Mouse (Mus musculus): ENCODE measurements around the gene Ppp1r36. TPM values are rescaled to one million over a fixed set of nuclear protein-coding genes. Genes with fewer than 3 reads are reported as not detected.

Gene Ppp1r36
- polyA plus RNA-seq (2015; fragmentation: Nextera tagmentation; extraction: Ambion mirVana): 0.15 and 0.18 TPM in 2 replicates

GRCm38 (mm10) chr12:76417433-76417854, at the start of gene Ppp1r36:
Gene Ppp1r36 (plus strand): TSS chr12:76417538.
- ATAC-seq (peak; percentile 49), DNase-seq (peak; percentile 38)
- Histone ChIP-seq H3K27me3 (ENCODE audit: insufficient read depth, low read length) (peaks cover 12% of the 10 kb centered on the region), H3K4me1 (ENCODE audit: insufficient read depth) (peaks cover 6% of the 10 kb centered on the region; the same call in 1 of the 2 replicates), H3K9me3 (ENCODE audit: low read length) (peaks cover 3% of the 10 kb centered on the region; the same call in 1 of the 2 replicates), H3K9ac (replicated peaks) (peak within 1 kb of the TSS; percentile 44), H3K36me3 (replicated peaks; ENCODE audit: insufficient read depth, low read length) (no peaks in the 10 kb centered on the region), H3K4me2 (ENCODE audit: low read depth, low read length) (peak within 1 kb of the TSS; percentile 68), H3K27ac (ENCODE audit: low read depth) (no peak within 1 kb of the TSS), H3K4me3 (ENCODE audit: low read depth, low read length) (peak within 1 kb of the TSS; percentile 30)
- 4% methylated on average over 37 of the region's 37 CpGs for WGBS (ENCODE audit: insufficient replicate concordance)
- TF ChIP-seq CTCF (IDR thresholded peaks at IDR 0.05; ENCODE audit: low read depth) (no peak), EP300 (IDR thresholded peaks at IDR 0.05; ENCODE audit: low read depth) (no peak)

DNA sequence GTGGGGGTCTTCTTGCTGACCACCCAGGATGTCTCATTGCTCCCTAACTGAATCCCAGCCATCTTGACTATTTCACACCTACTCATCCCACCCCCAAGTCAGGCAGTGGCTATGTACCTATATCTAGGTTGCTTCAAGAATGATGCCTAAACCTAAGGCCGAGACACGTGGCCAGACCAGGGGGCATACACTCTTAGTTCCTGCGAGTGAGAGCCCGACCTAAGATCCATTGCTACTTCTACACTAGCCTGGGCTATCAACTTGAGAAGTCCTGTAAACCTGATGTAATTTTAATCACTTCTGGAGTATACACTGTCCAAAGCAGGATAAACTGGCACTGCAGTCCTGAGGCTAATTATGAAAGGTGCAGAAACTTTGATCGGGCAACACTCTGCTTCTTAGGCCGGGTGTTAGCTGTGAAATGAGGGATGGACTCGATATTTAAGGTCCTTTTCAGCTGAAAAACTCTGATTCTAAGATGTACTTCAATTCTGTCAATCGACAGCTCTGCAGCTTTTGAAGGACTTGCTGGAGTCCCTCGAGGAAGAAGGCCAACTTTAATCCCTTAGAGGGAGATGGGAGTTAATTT, 49.0 kb upstream of the Ppp1r36 start:
- Histone ChIP-seq H3K36me3 (replicated peaks; ENCODE audit: insufficient read depth, low read length) (no peaks in the 10 kb centered on the region), H3K9ac (replicated peaks) (peak overlapping the region; percentile 98), H3K27ac (ENCODE audit: low read depth) (peak overlapping the region; percentile 100), H3K9me3 (ENCODE audit: low read length) (no peaks in the 10 kb centered on the region), H3K4me3 (ENCODE audit: low read depth, low read length) (peak overlapping the region; percentile 95), H3K4me1 (ENCODE audit: insufficient read depth) (peaks cover 35% of the 10 kb centered on the region), H3K4me2 (ENCODE audit: low read depth, low read length) (peak overlapping the region; percentile 96), H3K27me3 (ENCODE audit: insufficient read depth, low read length) (no peaks in the 10 kb centered on the region)
- TF ChIP-seq CTCF (IDR thresholded peaks at IDR 0.05; ENCODE audit: low read depth) (no peak), EP300 (IDR thresholded peaks at IDR 0.05; ENCODE audit: low read depth) (no peak)
- 13% methylated on average over 9 of the region's 9 CpGs for WGBS (ENCODE audit: insufficient replicate concordance)
- DNase-seq (no peak), ATAC-seq (no peak)

GRCm38 (mm10) chr12:76368790-76369205, 48.5 kb upstream of the Ppp1r36 start:
- Histone ChIP-seq H3K9ac (replicated peaks) (peak overlapping the region; percentile 98), H3K36me3 (replicated peaks; ENCODE audit: insufficient read depth, low read length) (no peaks in the 10 kb centered on the region), H3K27me3 (ENCODE audit: insufficient read depth, low read length) (no peaks in the 10 kb centered on the region), H3K9me3 (ENCODE audit: low read length) (no peaks in the 10 kb centered on the region), H3K4me3 (ENCODE audit: low read depth, low read length) (peak overlapping the region; percentile 95), H3K27ac (ENCODE audit: low read depth) (peak overlapping the region; percentile 100), H3K4me2 (ENCODE audit: low read depth, low read length) (peak overlapping the region; percentile 96), H3K4me1 (ENCODE audit: insufficient read depth) (peaks cover 32% of the 10 kb centered on the region)
- TF ChIP-seq EP300 (IDR thresholded peaks at IDR 0.05; ENCODE audit: low read depth) (no peak), CTCF (IDR thresholded peaks at IDR 0.05; ENCODE audit: low read depth) (no peak)
- DNase-seq (no peak), ATAC-seq (peak; percentile 24)
- 2% methylated on average over 26 of the region's 26 CpGs for WGBS (ENCODE audit: insufficient replicate concordance)

GRCm38 (mm10) chr12:76369206-76369977, 47.9 kb upstream of the Ppp1r36 start, which contains the start of gene Zbtb25:
Gene Zbtb25 (minus strand): TSS chr12:76369602.
- Histone ChIP-seq H3K9ac (replicated peaks) (peak within 1 kb of the TSS; percentile 98), H3K4me2 (ENCODE audit: low read depth, low read length) (peak within 1 kb of the TSS; percentile 96), H3K4me3 (ENCODE audit: low read depth, low read length) (peak within 1 kb of the TSS; percentile 95), H3K27ac (ENCODE audit: low read depth) (peak within 1 kb of the TSS; percentile 100), H3K9me3 (ENCODE audit: low read length) (no peaks in the 10 kb centered on the region), H3K36me3 (replicated peaks; ENCODE audit: insufficient read depth, low read length) (no peaks in the 10 kb centered on the region), H3K4me1 (ENCODE audit: insufficient read depth) (peaks cover 32% of the 10 kb centered on the region), H3K27me3 (ENCODE audit: insufficient read depth, low read length) (no peaks in the 10 kb centered on the region)
- TF ChIP-seq EP300 (IDR thresholded peaks at IDR 0.05; ENCODE audit: low read depth): no peak
- TF ChIP-seq CTCF (IDR thresholded peaks at IDR 0.05; ENCODE audit: low read depth): no peak
- ATAC-seq: peak; percentile 86
- WGBS (ENCODE audit: insufficient replicate concordance): 0% methylated on average over 54 of the region's 96 CpGs
- peak; percentile 91 for DNase-seq

- peaks cover 32% of the 10 kb centered on the region for H3K4me1 ChIP-seq (ENCODE audit: insufficient read depth)
Measured at GRCm38 (mm10) chr12:76369978-76370830, 47.1 kb upstream of the Ppp1r36 start, which contains the start of gene Zbtb1. Gene Zbtb1 (plus strand): TSS chr12:76370266.

More at GRCm38 (mm10) chr12:76369978-76370830, 47.1 kb upstream of the Ppp1r36 start, which contains the start of gene Zbtb1:
- no peaks in the 10 kb centered on the region for H3K27me3 ChIP-seq (ENCODE audit: insufficient read depth, low read length)
- peak within 1 kb of the TSS; percentile 96 for H3K4me2 ChIP-seq (ENCODE audit: low read depth, low read length)
- peak; percentile 44 for ATAC-seq
- TF ChIP-seq EP300 (IDR thresholded peaks at IDR 0.05; ENCODE audit: low read depth) (no peak), CTCF (IDR thresholded peaks at IDR 0.05; ENCODE audit: low read depth) (0 out of 2 replicates have a peak, but pooled peaks have one; percentile 12)
- under 1% methylated on average over 78 of the region's 99 CpGs for WGBS (ENCODE audit: insufficient replicate concordance)
- peak; percentile 86 for DNase-seq
- peak within 1 kb of the TSS; percentile 95 for H3K4me3 ChIP-seq (ENCODE audit: low read depth, low read length)
- H3K9ac ChIP-seq (replicated peaks): peak within 1 kb of the TSS; percentile 98
- H3K36me3 ChIP-seq (replicated peaks; ENCODE audit: insufficient read depth, low read length): no peaks in the 10 kb centered on the region
- H3K9me3 ChIP-seq (ENCODE audit: low read length): no peaks in the 10 kb centered on the region
- H3K27ac ChIP-seq (ENCODE audit: low read depth): peak within 1 kb of the TSS; percentile 100
